Mouse (Mus musculus): ENCODE results near the gene Nrgn. TPM values are rescaled to one million over a fixed set of nuclear protein-coding genes. Genes with fewer than 3 reads are reported as not detected.

The Nrgn gene
- 2.0 and 4.5 TPM in 2 replicates for polyA plus RNA-seq (2015; fragmentation: Nextera tagmentation; extraction: Ambion mirVana)

DNA sequence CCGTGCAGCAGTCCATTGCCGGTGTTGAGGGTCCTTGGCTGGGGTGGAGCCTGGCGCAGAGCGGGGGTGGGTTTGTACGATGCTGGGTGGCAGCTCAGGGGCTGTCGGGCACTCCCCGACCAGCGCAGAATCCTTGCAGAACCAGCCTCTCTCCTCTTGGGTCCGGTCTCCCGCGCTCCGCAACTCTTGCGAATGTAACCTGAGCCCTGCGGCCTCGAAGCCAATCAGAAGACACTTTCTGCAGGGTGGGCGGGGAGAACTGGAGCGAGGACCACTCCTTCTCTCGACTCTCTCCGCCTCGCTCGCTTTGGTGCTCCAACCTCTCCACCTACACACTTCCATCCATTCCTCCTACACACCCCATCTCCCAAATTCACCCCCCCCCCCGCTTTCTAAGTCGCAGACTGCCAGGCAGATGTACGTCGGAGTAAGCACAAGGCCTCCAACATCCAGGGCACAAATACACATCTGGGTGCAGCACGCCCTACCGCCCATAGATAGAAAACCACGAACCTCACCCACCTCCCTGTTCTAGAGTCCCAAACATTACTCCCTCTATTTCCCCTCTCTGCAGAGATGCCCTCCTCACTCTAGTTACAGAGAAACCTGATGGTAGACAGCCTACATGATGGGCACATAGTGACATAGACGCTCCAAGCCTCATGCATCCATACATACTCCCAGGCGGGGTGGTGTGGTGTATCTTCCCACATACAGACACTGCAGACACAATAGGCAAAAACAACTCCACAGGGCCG is at the start of gene Nrgn:
Gene Nrgn, minus strand, starts transcription at position 369 of the 758 bp plus-strand sequence.
- peak; percentile 95 for ATAC-seq

DNA sequence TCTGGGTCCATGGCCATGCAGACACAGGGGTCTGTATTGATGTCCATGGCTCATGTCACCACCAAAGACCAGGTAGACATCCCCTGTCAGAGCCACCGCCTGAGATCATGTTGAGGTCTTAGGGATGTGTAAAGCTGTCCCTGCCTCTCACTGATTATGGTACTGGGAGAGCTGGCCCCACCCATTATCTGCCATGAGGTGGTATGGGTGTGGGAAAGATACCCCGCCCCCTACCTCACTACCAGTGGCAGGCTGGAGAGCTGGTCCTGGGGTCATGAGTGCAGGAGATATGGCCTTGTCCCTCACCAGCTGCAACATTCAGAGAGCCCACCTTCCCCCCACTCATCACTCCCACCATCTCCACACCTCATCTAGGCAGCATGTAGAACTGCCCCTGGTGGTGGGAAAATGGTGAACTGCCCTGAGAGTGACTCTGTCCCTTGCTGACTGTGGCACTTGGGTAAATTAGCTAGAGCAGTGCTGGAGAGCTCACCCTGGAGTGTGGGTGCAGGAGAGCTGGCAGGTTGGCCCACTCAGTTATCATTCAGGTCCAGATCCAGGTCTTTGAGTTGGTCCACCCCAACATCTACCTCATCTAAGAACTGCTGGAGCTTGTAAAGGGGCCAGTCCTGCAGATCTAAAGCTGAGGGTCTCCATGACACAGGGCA is 48.0 kb upstream of the Nrgn start:
- WGBS, result 93% methylated on average over 2 of the region's 2 CpGs
- Histone ChIP-seq H3K4me3 (no peak overlapping the region), H3K9me3 (replicated peaks) (no peaks in the 10 kb centered on the region), H3K27me3 (no peaks in the 10 kb centered on the region), H3K4me2 (no peak overlapping the region), H3K36me3 (ENCODE audit: poor library complexity, severe bottlenecking) (no peaks in the 10 kb centered on the region), H3K9ac (no peak overlapping the region), H3K4me1 (no peaks in the 10 kb centered on the region), H3K27ac (no peak overlapping the region)
- ATAC-seq, result no peak

More for the DNA sequence above, at the start of gene Nrgn:
- peaks cover 17% of the 10 kb centered on the region for H3K4me1 ChIP-seq
- no peak within 1 kb of the TSS for H3K27ac ChIP-seq
- peak within 1 kb of the TSS; percentile 47 for H3K4me3 ChIP-seq
- H3K4me2 ChIP-seq, result peak within 1 kb of the TSS; percentile 95
- H3K27me3 ChIP-seq, result peaks cover 64% of the 10 kb centered on the region
- no peaks in the 10 kb centered on the region for H3K9me3 ChIP-seq (replicated peaks)
- H3K36me3 ChIP-seq (ENCODE audit: poor library complexity, severe bottlenecking), result no peaks in the 10 kb centered on the region
- H3K9ac ChIP-seq, result peak within 1 kb of the TSS; percentile 50
- 4% methylated on average over 28 of the region's 31 CpGs for WGBS

DNA sequence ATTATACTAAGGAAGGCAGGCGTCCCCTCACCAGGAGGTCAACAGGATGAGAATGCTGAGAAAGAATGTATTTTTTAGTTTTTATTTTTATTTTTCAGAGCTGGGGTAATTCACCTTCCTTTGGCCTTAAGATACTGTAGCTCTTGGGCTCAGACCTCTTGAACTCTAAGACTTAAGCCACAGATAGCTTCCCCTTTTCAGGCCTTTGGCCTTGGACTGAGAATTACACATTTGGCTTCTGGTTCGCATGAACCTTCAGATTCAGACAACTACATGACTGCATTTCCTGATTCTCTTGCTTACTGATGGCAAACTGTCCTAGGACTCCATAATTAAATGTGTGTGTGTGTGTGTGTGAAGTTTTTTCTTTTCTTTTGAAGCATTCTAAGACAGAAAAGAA is 45.9 kb upstream of the Nrgn start:
- WGBS, result 97% methylated on average over 2 of the region's 2 CpGs
- no peaks in the 10 kb centered on the region for H3K9me3 ChIP-seq (replicated peaks)
- no peak overlapping the region for H3K4me2 ChIP-seq
- ATAC-seq, result no peak
- H3K27me3 ChIP-seq, result no peaks in the 10 kb centered on the region
- no peak overlapping the region for H3K27ac ChIP-seq
- H3K36me3 ChIP-seq (ENCODE audit: poor library complexity, severe bottlenecking), result no peaks in the 10 kb centered on the region
- H3K4me1 ChIP-seq, result no peaks in the 10 kb centered on the region
- no peak overlapping the region for H3K9ac ChIP-seq
- H3K4me3 ChIP-seq, result no peak overlapping the region

DNA sequence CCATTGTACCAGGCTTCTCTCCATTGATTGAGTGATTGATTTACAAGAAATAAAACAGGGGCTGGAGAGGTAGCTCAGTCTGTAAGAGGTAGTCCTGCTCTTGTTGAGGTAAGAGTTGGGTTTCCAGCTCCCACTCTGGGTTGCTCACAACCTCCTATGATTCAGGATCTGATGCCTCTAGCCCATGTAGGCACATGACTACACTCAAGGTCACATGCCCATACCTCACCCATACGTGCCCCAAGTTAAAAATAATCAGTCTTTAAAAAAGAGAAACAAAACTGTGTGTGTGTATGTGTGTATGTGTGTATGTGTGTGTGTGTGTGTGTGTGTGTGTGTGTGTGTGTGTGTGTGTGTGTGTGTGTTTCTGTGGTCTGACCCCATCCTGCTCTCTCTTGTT is 42.9 kb upstream of the Nrgn start:
- no peak overlapping the region for H3K4me3 ChIP-seq
- H3K4me2 ChIP-seq, result no peak overlapping the region
- H3K4me1 ChIP-seq, result no peaks in the 10 kb centered on the region
- no peak for ATAC-seq
- 88% methylated on average over 1 of the region's 1 CpGs for WGBS
- H3K9me3 ChIP-seq (replicated peaks), result no peaks in the 10 kb centered on the region
- H3K36me3 ChIP-seq (ENCODE audit: poor library complexity, severe bottlenecking), result no peaks in the 10 kb centered on the region
- H3K27ac ChIP-seq, result no peak overlapping the region
- H3K9ac ChIP-seq, result no peak overlapping the region
- H3K27me3 ChIP-seq, result no peaks in the 10 kb centered on the region

DNA sequence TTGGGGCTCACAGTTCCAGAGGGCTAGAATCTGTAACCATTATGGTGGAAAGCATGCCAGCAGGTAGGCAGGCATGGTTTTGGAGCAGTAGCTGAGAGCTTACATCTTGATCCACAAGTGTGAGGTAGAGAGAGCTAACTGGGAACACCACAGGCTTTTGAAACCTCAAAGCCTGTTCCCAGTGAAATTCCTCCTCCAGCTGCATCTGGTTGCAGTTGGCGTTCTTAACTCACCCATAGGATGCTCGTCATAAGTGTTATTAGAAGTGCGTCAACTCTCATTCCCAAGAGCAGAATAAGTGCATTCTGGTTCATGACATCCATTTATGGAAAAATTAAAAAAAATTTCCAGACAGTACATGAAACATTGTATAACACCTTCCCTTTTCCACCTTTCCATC is 41.0 kb upstream of the Nrgn start:
- no peaks in the 10 kb centered on the region for H3K4me1 ChIP-seq
- H3K9me3 ChIP-seq (replicated peaks), result no peaks in the 10 kb centered on the region
- no peak for ATAC-seq
- no peaks in the 10 kb centered on the region for H3K36me3 ChIP-seq (ENCODE audit: poor library complexity, severe bottlenecking)
- H3K4me2 ChIP-seq, result no peak overlapping the region
- no peak overlapping the region for H3K27ac ChIP-seq
- H3K4me3 ChIP-seq, result no peak overlapping the region
- no peaks in the 10 kb centered on the region for H3K27me3 ChIP-seq
- no peak overlapping the region for H3K9ac ChIP-seq
- WGBS, result 89% methylated on average over 3 of the region's 3 CpGs

DNA sequence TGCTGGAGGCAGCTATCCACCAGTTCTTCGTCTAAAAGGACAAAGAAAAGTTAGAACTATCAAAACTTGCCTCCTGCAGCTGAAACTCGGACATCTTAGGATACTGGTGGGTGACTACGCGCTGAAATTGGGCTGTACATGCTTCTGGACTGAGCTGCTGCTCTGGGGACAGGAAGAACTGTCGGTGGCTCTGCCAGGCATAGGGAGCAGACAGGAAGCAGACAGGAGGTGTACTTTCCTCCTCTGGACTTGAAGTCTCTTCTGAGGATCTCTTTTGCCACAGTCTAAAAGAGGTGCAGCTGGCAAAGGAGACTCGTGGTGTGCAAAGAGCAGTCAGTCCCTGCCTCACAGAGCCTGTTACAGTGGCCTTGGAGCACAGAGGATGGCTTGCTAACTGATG is 39.9 kb upstream of the Nrgn start:
- H3K4me3 ChIP-seq, result no peak overlapping the region
- no peak for ATAC-seq
- H3K27me3 ChIP-seq, result no peaks in the 10 kb centered on the region
- no peaks in the 10 kb centered on the region for H3K36me3 ChIP-seq (ENCODE audit: poor library complexity, severe bottlenecking)
- WGBS, result 62% methylated on average over 6 of the region's 6 CpGs
- H3K27ac ChIP-seq, result no peak overlapping the region
- H3K9me3 ChIP-seq (replicated peaks), result no peaks in the 10 kb centered on the region
- H3K4me1 ChIP-seq, result no peaks in the 10 kb centered on the region
- H3K4me2 ChIP-seq, result no peak overlapping the region
- H3K9ac ChIP-seq, result no peak overlapping the region

DNA sequence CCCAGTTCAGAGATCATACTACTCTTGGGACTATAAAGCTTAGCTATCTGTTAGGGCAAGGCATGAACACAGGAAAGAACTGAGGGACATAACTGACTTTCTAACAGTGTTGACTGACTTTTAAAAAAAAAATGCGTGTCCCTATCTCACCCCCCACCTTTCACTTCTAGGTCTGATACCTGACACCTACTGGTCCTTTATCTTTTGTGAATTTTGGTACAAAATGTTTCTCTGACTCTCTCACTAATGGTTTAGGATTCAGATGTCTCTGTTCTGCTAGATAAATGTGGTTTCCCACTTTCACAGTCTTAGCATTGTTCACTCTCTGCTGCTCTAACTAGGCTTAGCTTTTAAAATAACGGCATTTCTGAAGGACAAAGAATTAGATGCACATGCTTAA is 39.3 kb upstream of the Nrgn start:
- Histone ChIP-seq H3K4me1 (no peaks in the 10 kb centered on the region), H3K4me2 (no peak overlapping the region), H3K36me3 (ENCODE audit: poor library complexity, severe bottlenecking) (no peaks in the 10 kb centered on the region), H3K9ac (no peak overlapping the region), H3K27ac (no peak overlapping the region), H3K27me3 (no peaks in the 10 kb centered on the region), H3K9me3 (replicated peaks) (no peaks in the 10 kb centered on the region), H3K4me3 (no peak overlapping the region)
- no peak for ATAC-seq
- 76% methylated on average over 2 of the region's 2 CpGs for WGBS

DNA sequence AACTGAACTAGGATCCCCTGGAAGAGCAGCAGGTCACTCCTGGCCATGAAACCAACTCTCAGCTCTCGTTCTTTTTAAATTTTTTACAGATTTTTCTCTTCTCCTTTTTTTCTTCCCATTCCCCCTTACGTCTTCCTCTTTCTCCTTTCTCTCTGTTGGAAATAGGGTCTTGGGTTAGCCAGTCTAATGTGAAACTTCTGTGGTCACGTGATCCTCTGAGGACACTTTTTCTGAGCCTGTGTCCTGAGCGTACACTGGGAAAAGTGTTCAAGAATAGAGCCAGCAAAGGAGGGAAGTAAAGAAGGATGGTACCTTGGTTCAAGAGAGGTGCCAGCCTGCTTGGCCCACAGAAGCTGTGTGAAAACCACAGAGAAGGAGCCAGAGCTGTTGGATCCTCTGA is 37.7 kb upstream of the Nrgn start:
- Histone ChIP-seq H3K9ac (no peak overlapping the region), H3K4me2 (no peak overlapping the region), H3K36me3 (ENCODE audit: poor library complexity, severe bottlenecking) (no peaks in the 10 kb centered on the region), H3K4me1 (no peaks in the 10 kb centered on the region), H3K27ac (no peak overlapping the region), H3K4me3 (no peak overlapping the region), H3K9me3 (replicated peaks) (no peaks in the 10 kb centered on the region), H3K27me3 (no peaks in the 10 kb centered on the region)
- WGBS, result 85% methylated on average over 4 of the region's 4 CpGs
- no peak for ATAC-seq

DNA sequence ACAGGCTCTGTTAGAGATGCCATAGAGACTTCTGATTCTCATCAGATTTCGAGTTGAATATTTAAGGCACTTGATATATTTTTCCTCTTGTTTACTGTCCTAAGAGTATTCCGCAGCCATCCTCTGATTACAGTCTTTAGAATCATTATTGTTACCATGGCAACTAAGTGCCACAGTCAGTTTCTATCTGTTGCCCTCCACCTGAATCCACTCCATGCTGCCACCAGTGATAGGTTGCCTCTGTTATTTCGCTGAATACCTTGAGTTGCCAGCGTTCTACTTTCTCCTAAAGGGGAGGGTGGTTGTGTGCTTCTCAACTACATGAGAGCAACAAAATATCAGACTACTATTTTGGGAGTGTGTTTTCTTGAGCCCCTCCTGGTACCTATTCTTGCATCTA is 34.0 kb upstream of the Nrgn start:
- Histone ChIP-seq H3K9ac (no peak overlapping the region), H3K9me3 (replicated peaks) (no peaks in the 10 kb centered on the region), H3K4me1 (no peaks in the 10 kb centered on the region), H3K36me3 (ENCODE audit: poor library complexity, severe bottlenecking) (no peaks in the 10 kb centered on the region), H3K27ac (no peak overlapping the region), H3K4me3 (no peak overlapping the region), H3K27me3 (no peaks in the 10 kb centered on the region), H3K4me2 (no peak overlapping the region)
- no peak for ATAC-seq
- WGBS, result 79% methylated on average over 4 of the region's 4 CpGs

DNA sequence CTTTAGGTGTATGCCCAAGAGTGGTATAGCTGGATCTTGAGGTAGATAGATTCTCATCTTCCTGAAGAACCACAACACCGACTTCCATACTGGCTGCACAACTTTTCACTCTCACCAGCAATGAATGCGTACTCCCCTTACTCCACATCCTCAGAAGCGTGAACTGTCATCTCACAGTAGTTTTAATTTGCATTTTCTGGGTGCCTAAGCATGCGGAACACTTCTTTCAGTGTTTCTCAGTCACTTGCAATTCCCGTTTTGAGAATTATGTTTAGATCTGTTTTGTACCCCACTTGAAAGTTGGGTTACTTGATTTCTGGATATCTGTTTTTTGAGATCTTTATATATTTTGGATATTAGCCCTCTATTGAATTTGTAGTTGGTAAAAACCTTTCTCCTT is 30.9 kb upstream of the Nrgn start:
- H3K9ac ChIP-seq, result no peak overlapping the region
- no peak for ATAC-seq
- H3K27me3 ChIP-seq, result no peaks in the 10 kb centered on the region
- no peak overlapping the region for H3K4me3 ChIP-seq
- WGBS, result 84% methylated on average over 5 of the region's 5 CpGs
- no peaks in the 10 kb centered on the region for H3K4me1 ChIP-seq
- H3K4me2 ChIP-seq, result no peak overlapping the region
- no peak overlapping the region for H3K27ac ChIP-seq
- H3K36me3 ChIP-seq (ENCODE audit: poor library complexity, severe bottlenecking), result no peaks in the 10 kb centered on the region
- H3K9me3 ChIP-seq (replicated peaks), result no peaks in the 10 kb centered on the region

DNA sequence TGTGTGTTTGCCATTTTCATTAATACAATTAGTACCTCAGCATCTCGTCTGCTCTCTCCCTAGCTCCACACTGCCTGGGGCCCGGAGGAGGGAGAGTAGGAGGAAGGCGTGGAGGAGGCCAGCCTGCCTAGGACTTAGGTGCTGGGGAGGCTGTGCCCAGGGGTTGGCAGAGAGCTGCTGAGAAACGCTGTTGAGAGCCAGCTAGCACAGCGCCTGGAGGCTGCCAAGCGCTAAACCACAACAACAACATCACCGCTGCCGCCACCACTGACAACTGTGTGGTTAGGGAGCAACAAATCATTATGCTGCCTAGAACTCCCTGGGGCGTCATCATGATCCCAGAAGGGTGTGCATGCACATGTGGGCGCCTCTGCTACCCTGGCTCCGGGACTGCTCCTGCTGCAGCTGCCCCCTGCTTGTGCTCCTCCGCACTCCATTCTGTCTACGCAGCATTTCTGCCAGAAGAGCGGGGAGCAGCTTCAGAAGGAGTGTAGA is 23.8 kb upstream of the Nrgn start:
- Histone ChIP-seq H3K4me2 (peak overlapping the region; percentile 44), H3K4me1 (peaks cover 8% of the 10 kb centered on the region), H3K27me3 (no peaks in the 10 kb centered on the region), H3K36me3 (ENCODE audit: poor library complexity, severe bottlenecking) (no peaks in the 10 kb centered on the region), H3K4me3 (no peak overlapping the region), H3K9ac (no peak overlapping the region; the same call in 1 of the 2 replicates), H3K9me3 (replicated peaks) (no peaks in the 10 kb centered on the region), H3K27ac (0 out of 2 replicates have a peak overlapping the region, but pooled peaks have one; percentile 40)
- WGBS, result 31% methylated on average over 14 of the region's 14 CpGs
- ATAC-seq, result peak; percentile 87

DNA sequence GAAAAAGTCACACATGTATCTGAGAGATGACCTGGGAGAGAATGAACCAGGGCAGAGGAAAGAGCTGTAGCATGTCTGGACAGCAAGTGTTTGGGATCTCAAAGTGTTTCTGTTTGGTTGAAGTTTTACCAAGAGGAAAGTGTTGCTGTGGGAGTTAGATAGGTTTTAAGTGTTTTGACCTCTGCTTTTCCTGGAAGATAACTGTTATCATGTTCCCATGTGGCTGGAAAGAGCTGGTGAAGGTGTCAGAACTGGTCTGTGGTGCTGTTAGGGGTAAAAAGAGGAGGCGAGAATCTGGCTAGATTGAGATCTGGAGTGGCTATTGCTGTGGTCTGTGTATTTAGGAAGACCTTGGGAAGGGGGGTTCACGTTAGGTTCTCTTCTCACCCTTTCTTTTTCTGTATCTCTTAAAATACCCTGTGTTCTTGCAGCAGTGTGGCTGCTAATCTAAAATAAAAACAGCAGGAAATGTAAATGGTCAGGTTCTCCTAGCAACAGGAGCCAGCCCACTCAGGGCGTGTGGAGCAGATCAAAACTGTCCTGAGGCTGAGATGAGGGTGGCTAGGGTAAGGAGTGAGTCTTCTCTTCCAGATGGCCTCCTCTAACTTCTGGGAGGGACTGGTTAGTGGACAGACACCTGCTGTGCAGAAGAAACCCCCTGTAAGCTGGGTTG is 19.6 kb upstream of the Nrgn start:
- peaks cover 15% of the 10 kb centered on the region for H3K4me1 ChIP-seq
- no peak overlapping the region for H3K4me2 ChIP-seq
- no peak for ATAC-seq
- H3K9ac ChIP-seq, result no peak overlapping the region
- no peaks in the 10 kb centered on the region for H3K27me3 ChIP-seq
- 67% methylated on average over 3 of the region's 3 CpGs for WGBS
- no peak overlapping the region for H3K27ac ChIP-seq
- H3K36me3 ChIP-seq (ENCODE audit: poor library complexity, severe bottlenecking), result no peaks in the 10 kb centered on the region
- H3K4me3 ChIP-seq, result no peak overlapping the region
- no peaks in the 10 kb centered on the region for H3K9me3 ChIP-seq (replicated peaks)
